Mouse (Mus musculus) stomach, embryonic 16.5 days (tissue): Measurements from ENCODE around the gene Zcchc24. TPM values are rescaled to one million over a fixed set of nuclear protein-coding genes. Genes with fewer than 3 reads are reported as not detected.

Experiments used
- ATAC-seq: fragments of 200-750 bp; cut with Nextera tagmentation; 2 replicates; pipeline ENCODE4 v1.8.0; 2017; ENCODE audit warnings: moderate number of reproducible peaks, moderate TSS enrichment; ENCODE audit not compliant: insufficient read depth, low FRiP score
- H3K27ac ChIP-seq: fragments of 300-500 bp; sonication (generic); 2 replicates; pipeline ENCODE4 v1.5.1; 2014; ENCODE audit warnings: low read length
- H3K27me3 ChIP-seq: fragments of 300-500 bp; sonication (generic); 2 replicates; pipeline ENCODE4 v1.6.1; 2014; ENCODE audit warnings: low read length, control low read depth, mixed read lengths; ENCODE audit not compliant: control insufficient read depth, insufficient read depth
- H3K36me3 ChIP-seq: fragments of 300-500 bp; sonication (generic); 2 replicates; pipeline ENCODE4 v1.6.1; 2014; ENCODE audit warnings: low read length; ENCODE audit not compliant: control insufficient read depth, insufficient read depth
- H3K4me1 ChIP-seq: fragments of 300-500 bp; sonication (generic); 2 replicates; pipeline ENCODE4 v1.6.1; 2014; ENCODE audit warnings: low read length, control low read depth, mixed read lengths; ENCODE audit not compliant: control insufficient read depth, insufficient read depth
- H3K4me2 ChIP-seq: fragments of 300-500 bp; sonication (generic); 2 replicates; pipeline ENCODE4 v1.6.1; 2014; ENCODE audit warnings: low read depth, low read length, mixed read lengths
- H3K4me3 ChIP-seq: fragments of 300-500 bp; sonication (generic); replicated peaks from 2 replicates; pipeline ENCODE4 v1.5.1; 2014; ENCODE audit warnings: mild to moderate bottlenecking, low read length
- H3K9ac ChIP-seq: fragments of 300-500 bp; sonication (generic); 2 replicates; pipeline ENCODE4 v1.6.1; 2014; ENCODE audit warnings: low read length
- H3K9me3 ChIP-seq: fragments of 300-500 bp; sonication (generic); replicated peaks from 2 replicates; pipeline ENCODE4 v1.6.1; 2016; ENCODE audit warnings: low read length, control low read depth; ENCODE audit not compliant: control insufficient read depth
- WGBS: fragments of 180-500 bp; shearing (Covaris S2); extraction: QIAGEN DNeasy Blood & Tissue Kit; methylation state at CpG from one replicate; pipeline ENCODE4 v1.1.7; 2014; 5-methylcytosine and 5-hydroxymethylcytosine counted together
- polyA plus RNA-seq: library from polyadenylated mRNA; unstranded; fragments of >200 nt; fragmentation: Nextera tagmentation; extraction: Ambion mirVana; gene quantifications from 2 replicates; pipeline ENCODE4 v1.2.1, GENCODE M21; 2015

Gene Zcchc24
- polyA plus RNA-seq, 1 experiment from 2014 or later, result 17.1 TPM

DNA sequence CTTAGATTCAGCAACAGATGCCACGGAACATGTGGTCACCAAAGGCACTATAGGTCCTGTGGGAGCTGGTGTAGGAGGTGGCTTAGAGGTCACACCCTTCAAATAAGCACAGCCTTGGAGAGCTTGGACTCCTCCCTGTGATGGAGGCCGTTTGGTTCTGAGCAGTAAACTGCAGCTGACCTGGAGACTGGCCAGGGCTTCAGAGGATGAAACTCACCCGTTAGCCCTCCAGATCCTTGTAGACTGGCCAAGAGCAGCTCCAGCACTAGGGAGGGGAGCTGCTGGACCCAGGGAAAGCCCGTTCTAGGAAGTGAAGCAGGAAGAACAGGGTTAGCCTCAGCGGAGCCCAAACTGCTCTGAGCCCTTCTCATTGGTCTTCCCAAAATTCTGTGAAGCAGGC, 18.1 kb upstream of the Zcchc24 start:
- peak; percentile 90 for ATAC-seq
- WGBS, result 34% methylated on average over 5 of the region's 5 CpGs

GRCm38 (mm10) chr14:25785210-25785609, 16.4 kb upstream of the Zcchc24 start:
- Histone ChIP-seq H3K4me2 (no peak overlapping the region), H3K9me3 (no peaks in the 10 kb centered on the region), H3K9ac (no peak overlapping the region), H3K27ac (no peak overlapping the region), H3K4me3 (no peak overlapping the region), H3K36me3 (no peaks in the 10 kb centered on the region), H3K4me1 (peaks cover 19% of the 10 kb centered on the region), H3K27me3 (no peaks in the 10 kb centered on the region)
- no peak for ATAC-seq
- WGBS, result 84% methylated on average over 4 of the region's 4 CpGs

More for the DNA sequence above, 18.1 kb upstream of the Zcchc24 start:
- Histone ChIP-seq H3K4me1 (peaks cover 19% of the 10 kb centered on the region), H3K4me3 (no peak overlapping the region), H3K27ac (peak overlapping the region; percentile 85), H3K4me2 (no peak overlapping the region), H3K9ac (no peak overlapping the region), H3K9me3 (no peaks in the 10 kb centered on the region), H3K36me3 (no peaks in the 10 kb centered on the region), H3K27me3 (no peaks in the 10 kb centered on the region)

DNA sequence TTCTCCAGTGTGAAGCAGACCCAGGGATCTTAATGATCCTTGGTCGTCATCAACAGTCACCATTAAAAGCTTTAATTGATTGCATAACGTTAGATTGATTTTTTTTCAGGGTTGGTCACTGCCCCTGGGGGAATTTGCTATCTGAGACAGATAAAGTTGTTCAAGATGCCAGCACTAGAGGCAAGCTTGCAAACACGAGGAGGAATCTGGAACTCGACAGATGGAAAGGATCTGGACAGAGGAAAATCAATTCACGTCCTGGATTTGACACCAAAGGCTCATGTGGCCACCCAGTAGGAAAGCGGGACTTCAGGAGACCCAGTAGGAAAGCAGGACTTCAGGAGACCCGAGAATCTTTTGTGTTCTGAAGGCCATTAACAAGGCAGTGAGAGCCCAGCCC, 14.4 kb upstream of the Zcchc24 start:
- no peak overlapping the region; the same call in 1 of the 2 replicates for H3K9ac ChIP-seq

DNA sequence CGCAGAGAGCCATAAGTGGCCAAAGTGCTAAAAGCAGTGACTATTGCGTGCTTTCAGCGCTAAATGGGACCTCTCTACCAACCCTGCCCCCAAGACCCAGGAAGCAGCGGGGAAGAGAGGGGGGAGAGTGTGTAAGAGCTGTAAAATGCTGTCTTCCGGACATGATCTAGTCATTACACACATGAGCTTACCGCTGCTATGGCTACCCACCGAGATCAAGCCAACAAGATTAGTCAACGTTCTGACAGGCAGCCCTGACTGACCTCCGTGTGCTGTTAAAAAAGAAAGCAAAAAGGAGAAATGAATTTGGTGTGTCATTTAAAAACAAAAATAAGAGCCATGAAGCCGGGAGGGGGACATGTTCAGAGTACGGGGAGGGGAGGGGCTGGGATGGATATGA, 11.8 kb upstream of the Zcchc24 start:
- ATAC-seq, result no peak
- Histone ChIP-seq H3K9ac (no peak overlapping the region; the same call in 1 of the 2 replicates), H3K36me3 (no peaks in the 10 kb centered on the region), H3K27me3 (no peaks in the 10 kb centered on the region), H3K9me3 (no peaks in the 10 kb centered on the region), H3K4me3 (no peak overlapping the region), H3K4me2 (no peak overlapping the region), H3K4me1 (peaks cover 29% of the 10 kb centered on the region), H3K27ac (no peak overlapping the region)
- 63% methylated on average over 11 of the region's 11 CpGs for WGBS

More for the DNA sequence above, 14.4 kb upstream of the Zcchc24 start:
- no peak overlapping the region for H3K4me3 ChIP-seq
- H3K27ac ChIP-seq, result peak overlapping the region; percentile 42
- H3K36me3 ChIP-seq, result no peaks in the 10 kb centered on the region
- no peaks in the 10 kb centered on the region for H3K27me3 ChIP-seq
- H3K9me3 ChIP-seq, result no peaks in the 10 kb centered on the region
- WGBS, result 21% methylated on average over 7 of the region's 7 CpGs
- H3K4me2 ChIP-seq, result no peak overlapping the region
- ATAC-seq, result no peak
- peaks cover 19% of the 10 kb centered on the region for H3K4me1 ChIP-seq

- 34% methylated on average over 6 of the region's 6 CpGs for WGBS
- Histone ChIP-seq H3K4me2 (no peak overlapping the region), H3K36me3 (no peaks in the 10 kb centered on the region), H3K9ac (no peak overlapping the region), H3K27me3 (no peaks in the 10 kb centered on the region), H3K4me1 (peaks cover 24% of the 10 kb centered on the region), H3K27ac (0 out of 2 replicates have a peak overlapping the region, but pooled peaks have one; percentile 26), H3K4me3 (no peak overlapping the region), H3K9me3 (no peaks in the 10 kb centered on the region)
- ATAC-seq, result peak; percentile 63; the same call in 1 of the 2 replicates
Observed at GRCm38 (mm10) chr14:25776294-25776693, 7.5 kb upstream of the Zcchc24 start.

DNA sequence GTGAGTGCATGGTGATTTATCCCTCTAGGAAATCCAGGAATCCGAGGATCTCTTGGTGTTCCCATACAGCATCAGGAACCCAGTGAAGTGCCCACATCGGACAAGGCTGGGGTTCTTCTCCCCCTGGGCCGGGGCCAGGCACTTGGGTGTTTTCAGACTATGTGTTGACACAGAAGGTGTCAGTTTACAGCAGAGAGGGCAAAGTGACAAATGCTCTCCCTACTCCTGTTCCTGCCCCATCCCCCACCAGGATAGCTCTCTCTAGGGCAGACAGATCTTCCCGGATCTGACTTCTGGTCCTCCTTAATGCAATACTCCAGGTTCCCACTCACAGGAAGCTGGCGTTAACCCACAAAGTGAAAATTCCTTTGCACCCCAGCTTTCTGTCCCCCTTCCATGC, 5.3 kb upstream of the Zcchc24 start:
- 22% methylated on average over 5 of the region's 5 CpGs for WGBS
- Histone ChIP-seq H3K4me2 (no peak overlapping the region), H3K4me3 (no peak overlapping the region), H3K4me1 (peaks cover 28% of the 10 kb centered on the region), H3K36me3 (no peaks in the 10 kb centered on the region), H3K9ac (0 out of 2 replicates have a peak overlapping the region, but pooled peaks have one; percentile 19), H3K27me3 (no peaks in the 10 kb centered on the region), H3K27ac (no peak overlapping the region), H3K9me3 (no peaks in the 10 kb centered on the region)
- no peak for ATAC-seq

DNA sequence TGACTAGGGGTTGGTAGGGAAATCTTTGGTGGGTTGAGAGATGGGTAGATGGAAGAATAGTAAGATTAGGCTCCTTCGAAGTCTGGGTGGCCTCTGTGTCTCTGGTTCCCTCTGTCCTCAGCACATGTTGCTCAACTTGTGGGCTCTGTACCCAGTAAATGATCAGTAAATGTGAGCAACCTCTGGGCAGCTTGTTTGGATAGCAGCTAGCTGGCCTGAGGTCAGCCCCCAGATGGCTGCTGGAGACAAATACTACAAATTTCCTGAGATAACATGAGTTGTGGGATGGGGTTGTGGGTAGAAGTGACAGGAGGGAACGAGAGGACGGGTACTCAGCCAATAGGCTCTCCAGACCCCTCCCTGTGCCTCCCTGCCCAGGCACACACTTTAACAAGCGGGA, 4.2 kb upstream of the Zcchc24 start:
- Histone ChIP-seq H3K27me3 (no peaks in the 10 kb centered on the region), H3K4me1 (peaks cover 30% of the 10 kb centered on the region), H3K27ac (no peak overlapping the region), H3K4me3 (no peak overlapping the region), H3K9ac (no peak overlapping the region), H3K4me2 (no peak overlapping the region), H3K36me3 (no peaks in the 10 kb centered on the region), H3K9me3 (no peaks in the 10 kb centered on the region)
- 52% methylated on average over 4 of the region's 4 CpGs for WGBS
- ATAC-seq, result no peak

DNA sequence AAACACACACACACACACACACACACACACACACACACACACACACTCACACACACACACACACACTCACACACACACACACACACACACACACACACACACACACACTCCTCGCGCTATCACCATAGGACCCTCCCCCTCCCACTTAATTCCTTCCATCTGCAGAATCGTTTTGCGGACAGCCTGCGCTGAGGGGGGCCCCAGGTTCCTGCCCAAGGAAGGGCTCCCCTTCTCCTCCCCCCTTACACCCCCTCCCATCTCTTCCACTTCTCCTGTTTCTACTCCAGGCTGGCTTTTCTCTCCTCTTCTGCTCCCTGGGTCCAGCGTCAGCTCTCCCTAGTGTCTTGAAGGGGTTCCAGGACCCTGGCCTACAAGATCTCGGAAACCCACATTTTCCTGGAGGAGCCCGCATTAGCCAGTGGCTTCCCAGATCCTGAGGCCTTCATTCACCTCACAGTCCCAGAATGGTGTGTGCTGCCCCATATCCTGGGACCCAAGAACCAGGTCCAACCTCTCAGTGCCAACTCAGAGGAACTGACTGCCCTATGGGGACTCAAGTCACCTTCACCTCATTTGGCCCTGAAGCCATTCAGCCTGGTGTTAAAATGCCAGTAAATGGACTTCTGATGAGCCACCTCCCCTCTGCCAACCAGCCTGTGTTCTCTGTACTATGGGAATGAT, 927 bp upstream of the Zcchc24 start:
- 27% methylated on average over 8 of the region's 8 CpGs for WGBS

GRCm38 (mm10) chr14:25768261-25768893, 462 bp downstream of the Zcchc24 start:
- Histone ChIP-seq H3K9ac (peak overlapping the region; percentile 89), H3K27me3 (no peaks in the 10 kb centered on the region), H3K4me2 (peak overlapping the region; percentile 91), H3K4me1 (peaks cover 31% of the 10 kb centered on the region), H3K4me3 (peak overlapping the region; percentile 85), H3K36me3 (no peaks in the 10 kb centered on the region), H3K9me3 (no peaks in the 10 kb centered on the region), H3K27ac (peak overlapping the region; percentile 92)
- 1% methylated on average over 49 of the region's 50 CpGs for WGBS
- peak; percentile 37 for ATAC-seq

More for the DNA sequence above, 927 bp upstream of the Zcchc24 start:
- Histone ChIP-seq H3K9me3 (no peaks in the 10 kb centered on the region), H3K9ac (peak overlapping the region; percentile 89; the same call in 1 of the 2 replicates), H3K4me2 (peak overlapping the region; percentile 91), H3K4me1 (peaks cover 36% of the 10 kb centered on the region), H3K27ac (peak overlapping the region; percentile 62), H3K36me3 (no peaks in the 10 kb centered on the region), H3K27me3 (no peaks in the 10 kb centered on the region), H3K4me3 (no peak overlapping the region)
- ATAC-seq, result no peak
